Mouse (Mus musculus) stomach, postnatal 0 days (tissue): ENCODE measurements around the gene Gpatch4.

Experiments
- CTCF ChIP-seq: IDR thresholded peaks from 2 replicates; pipeline ENCODE4 v1.5.1; 2016; ENCODE audit warnings: antibody characterized with exemption, low read depth, mild to moderate bottlenecking, moderate library complexity
- EP300 ChIP-seq: optimal IDR thresholded peaks from 2 replicates; pipeline ENCODE3; 2016; ENCODE audit warnings: antibody characterized with exemption

- TF ChIP-seq CTCF (no peak), EP300 (no peak)
Measured at GRCm38 (mm10) chr3:88030608-88031395, 12.1 kb upstream of the Gpatch4 start.
